Mouse (Mus musculus) myocyte (in vitro differentiated cells): ENCODE results near the gene Tspan9.
A peak's percentile ranks its signal among the peaks of the same experiment; 100 is the strongest.

ENCODE experiments used
- CEBPB ChIP-seq: IDR thresholded peaks from 2 replicates; pipeline ENCODE4 v1.6.1; 2011; ENCODE audit warnings: mild to moderate bottlenecking, moderate library complexity; ENCODE audit not compliant: poor library complexity, insufficient read depth, severe bottlenecking
- E2F4 ChIP-seq: IDR thresholded peaks from one replicate; pipeline ENCODE4 v1.6.1; 2011; ENCODE audit warnings: mild to moderate bottlenecking, control low read depth, moderate library complexity; ENCODE audit not compliant: insufficient read depth
- MAX ChIP-seq: IDR thresholded peaks from one replicate; pipeline ENCODE4 v1.6.1; 2011; ENCODE audit warnings: low read depth, mild to moderate bottlenecking, control low read depth
- MYOD1 ChIP-seq, 3 experiments: IDR thresholded peaks; one replicate each; pipeline ENCODE4 v1.6.1; 2011; ENCODE audit warnings: control low read depth in 2 of 3, low read depth in 2 of 3, mild to moderate bottlenecking in 2 of 3, moderate library complexity in 1 of 3; ENCODE audit not compliant: insufficient read length in 2 of 3, control insufficient read depth in 1 of 3
- POLR2A ChIP-seq: IDR thresholded peaks from one replicate; pipeline ENCODE4 v1.6.1; 2011; ENCODE audit warnings: low read depth, mild to moderate bottlenecking, control low read depth, moderate library complexity; ENCODE audit not compliant: insufficient read length
- POLR2AphosphoS2 ChIP-seq: IDR thresholded peaks from one replicate; pipeline ENCODE4 v1.6.1; 2011; ENCODE audit warnings: low read depth, control low read depth; ENCODE audit not compliant: insufficient read length
- REST ChIP-seq: IDR thresholded peaks from one replicate; pipeline ENCODE4 v1.6.1; 2011; ENCODE audit warnings: mild to moderate bottlenecking, control low read depth, moderate library complexity; ENCODE audit not compliant: insufficient read depth, insufficient read length
- TCF12 ChIP-seq: IDR thresholded peaks from one replicate; pipeline ENCODE4 v1.6.1; 2011; ENCODE audit warnings: mild to moderate bottlenecking, control low read depth; ENCODE audit not compliant: poor library complexity, insufficient read depth, severe bottlenecking
- USF1 ChIP-seq: IDR thresholded peaks from one replicate; pipeline ENCODE4 v1.6.1; 2011; ENCODE audit warnings: low read depth, mild to moderate bottlenecking, control low read depth, moderate library complexity

DNA sequence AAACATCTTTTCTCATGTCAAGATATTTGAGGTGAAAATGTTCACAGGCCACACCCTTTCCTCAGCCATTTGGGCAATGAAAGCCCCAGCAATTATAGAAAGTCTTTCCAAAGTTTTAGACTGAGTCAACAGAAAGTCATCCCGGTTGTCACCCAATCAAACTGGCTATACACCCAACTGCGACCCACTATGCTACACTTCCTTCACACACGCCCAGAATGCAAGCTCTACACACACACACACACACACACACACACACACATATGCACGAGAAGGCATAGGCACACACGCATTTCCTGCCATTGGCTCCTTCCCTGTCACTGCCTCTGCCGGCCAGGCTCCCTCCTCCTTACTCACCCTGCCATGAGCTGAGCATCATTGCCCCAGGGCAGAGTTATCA lies 99.9 kb downstream of the Tspan9 start:
- no peak for TF ChIP-seq REST
- TF ChIP-seq TCF12, result no peak
- TF ChIP-seq POLR2A, result no peak
- no peak for TF ChIP-seq MAX
- no peak for TF ChIP-seq USF1
- no peak for TF ChIP-seq E2F4
- TF ChIP-seq CEBPB, result no peak
- TF ChIP-seq POLR2AphosphoS2, result no peak
- peak in 1 of 3 experiments; percentile 19 for TF ChIP-seq MYOD1 (IDR thresholded peaks at IDR 0.05; ENCODE audit: control insufficient read depth in 1 of 3, insufficient read length in 2 of 3, low read depth in 2 of 3)
